Mouse (Mus musculus) stomach, embryonic 14.5 days (tissue): ENCODE data around the gene Adipoq. TPM values are rescaled to one million over a fixed set of nuclear protein-coding genes. Genes with fewer than 3 reads are reported as not detected.

Experiments
- microRNA-seq: library from miRNA; unstranded; fragments of <30 nt; microRNA quantifications from one replicate; pipeline ENCODE4, GENCODE M21; 2016
- polyA plus RNA-seq: library from polyadenylated mRNA; unstranded; fragments of >200 nt; fragmentation: Nextera tagmentation; extraction: Ambion mirVana; gene quantifications from 2 replicates; pipeline ENCODE4 v1.2.1, GENCODE M21; 2014

Gene Adipoq
- polyA plus RNA-seq, 1 experiment from 2014 or later, result not detected

Small RNAs within 50 kb of the gene (microRNA-seq; reads per million reads assigned to microRNA genes)
- 1.0 reads per million for gene Gm49346

Other genes with a start within 250 kb of the Adipoq start
- 0.16 and 0.48 TPM in 2 replicates for gene Fetub, start 228.2 kb upstream of the Adipoq start, polyA plus RNA-seq
- gene Hrg, start 195.5 kb upstream of the Adipoq start, polyA plus RNA-seq, result not detected in 2 replicates
- not detected in 2 replicates for gene Kng2, start 117.1 kb upstream of the Adipoq start, polyA plus RNA-seq
- 0.13 and 0.59 TPM in 2 replicates for gene Kng1, start 88.7 kb upstream of the Adipoq start, polyA plus RNA-seq
- gene Eif4a2, start 39.1 kb upstream of the Adipoq start, polyA plus RNA-seq, result 270 and 285 TPM in 2 replicates
- 112 and 121 TPM in 2 replicates for gene Rfc4, start 18.8 kb upstream of the Adipoq start, polyA plus RNA-seq
- gene St6gal1, start 78.2 kb downstream of the Adipoq start, polyA plus RNA-seq, result 25.6 and 25.7 TPM in 2 replicates